Mouse (Mus musculus) stomach, postnatal 0 days (tissue): ENCODE results near the gene Rprd1b.

ENCODE experiments used
- CTCF ChIP-seq: IDR thresholded peaks from 2 replicates; pipeline ENCODE4 v1.5.1; 2016; ENCODE audit warnings: antibody characterized with exemption, low read depth, mild to moderate bottlenecking, moderate library complexity
- EP300 ChIP-seq: optimal IDR thresholded peaks from 2 replicates; pipeline ENCODE3; 2016; ENCODE audit warnings: antibody characterized with exemption

GRCm38 (mm10) chr2:158166628-158167027 lies 138.3 kb downstream of the Rprd1b start:
- TF ChIP-seq CTCF, result no peak
- TF ChIP-seq EP300, result no peak
